Mouse (Mus musculus) intestine, postnatal 0 days (tissue): Measurements from ENCODE around the gene Sema6d. TPM values are rescaled to one million over a fixed set of nuclear protein-coding genes. Genes with fewer than 3 reads are reported as not detected.

Source experiments
- ATAC-seq: fragments of 200-750 bp; cut with Nextera tagmentation; 2 replicates; pipeline ENCODE4 v1.8.0; 2017; ENCODE audit warnings: mild to moderate bottlenecking, moderate TSS enrichment, moderate library complexity
- H3K27ac ChIP-seq: fragments of 300-500 bp; sonication (generic); 2 replicates; pipeline ENCODE4 v1.5.1; 2014; ENCODE audit warnings: mild to moderate bottlenecking, low read depth, low read length, moderate library complexity
- H3K27me3 ChIP-seq: fragments of 300-500 bp; sonication (generic); replicated peaks from 2 replicates; pipeline ENCODE4 v1.6.1; 2014; ENCODE audit warnings: low read length, mixed read lengths; ENCODE audit not compliant: control insufficient read depth, insufficient read depth
- H3K36me3 ChIP-seq: fragments of 300-500 bp; sonication (generic); 2 replicates; pipeline ENCODE4 v1.6.1; 2014; ENCODE audit warnings: mild to moderate bottlenecking, moderate library complexity; ENCODE audit not compliant: control insufficient read depth, insufficient read depth
- H3K4me1 ChIP-seq: fragments of 300-500 bp; sonication (generic); replicated peaks from 2 replicates; pipeline ENCODE4 v1.6.1; 2014; ENCODE audit warnings: antibody characterized with exemption, low read length, mixed read lengths; ENCODE audit not compliant: control insufficient read depth, insufficient read depth
- H3K4me2 ChIP-seq: fragments of 300-500 bp; sonication (generic); replicated peaks from 2 replicates; pipeline ENCODE4 v1.6.1; 2014; ENCODE audit warnings: low read depth, mild to moderate bottlenecking, moderate library complexity
- H3K4me3 ChIP-seq: fragments of 300-500 bp; sonication (generic); 2 replicates; pipeline ENCODE4 v1.5.1; 2014; ENCODE audit warnings: low read depth, low read length
- H3K9ac ChIP-seq: fragments of 300-500 bp; sonication (generic); 2 replicates; pipeline ENCODE4 v1.6.1; 2014; ENCODE audit warnings: mild to moderate bottlenecking, low read depth, low read length
- H3K9me3 ChIP-seq: fragments of 300-500 bp; sonication (generic); 2 replicates; pipeline ENCODE4 v1.6.1; 2016; ENCODE audit warnings: mixed run types; ENCODE audit not compliant: control insufficient read depth
- CTCF ChIP-seq: sonication (generic); IDR thresholded peaks from 2 replicates; pipeline ENCODE4 v1.5.1; 2016; ENCODE audit warnings: low read depth, mild to moderate bottlenecking, control low read depth, antibody characterized with exemption, moderate library complexity
- WGBS: fragments of 180-500 bp; shearing (Covaris S2); extraction: QIAGEN DNeasy Blood & Tissue Kit; methylation state at CpG from one replicate; pipeline ENCODE4 v1.1.7; 2014; 5-methylcytosine and 5-hydroxymethylcytosine counted together
- polyA plus RNA-seq: library from polyadenylated mRNA; unstranded; fragments of >200 nt; fragmentation: Nextera tagmentation; extraction: Ambion mirVana; gene quantifications from 2 replicates; pipeline ENCODE4 v1.2.1, GENCODE M21; 2015

Sema6d gene
- polyA plus RNA-seq, 1 experiment from 2014 or later, result 10.4 TPM

DNA sequence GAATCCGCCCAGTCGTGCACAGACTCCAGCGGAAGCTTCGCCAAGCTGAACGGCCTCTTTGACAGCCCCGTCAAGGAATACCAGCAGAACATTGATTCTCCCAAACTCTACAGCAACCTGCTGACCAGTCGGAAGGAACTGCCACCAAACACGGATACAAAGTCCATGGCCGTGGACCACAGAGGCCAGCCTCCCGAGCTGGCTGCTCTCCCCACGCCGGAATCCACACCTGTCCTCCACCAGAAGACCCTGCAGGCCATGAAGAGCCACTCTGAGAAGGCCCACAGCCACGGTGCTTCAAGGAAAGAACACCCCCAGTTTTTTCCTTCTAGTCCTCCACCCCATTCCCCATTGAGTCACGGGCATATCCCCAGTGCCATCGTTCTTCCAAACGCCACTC, 574.4 kb downstream of the Sema6d start:
- H3K9ac ChIP-seq, result no peak overlapping the region
- WGBS, result 95% methylated on average over 16 of the region's 16 CpGs
- no peak for ATAC-seq
- no peak overlapping the region for H3K4me2 ChIP-seq
- H3K4me3 ChIP-seq, result no peak overlapping the region
- H3K4me1 ChIP-seq, result no peaks in the 10 kb centered on the region
- H3K27ac ChIP-seq, result no peak overlapping the region
- peaks cover 71% of the 10 kb centered on the region for H3K36me3 ChIP-seq
- TF ChIP-seq CTCF, result no peak
- H3K27me3 ChIP-seq, result no peaks in the 10 kb centered on the region
- no peaks in the 10 kb centered on the region for H3K9me3 ChIP-seq

DNA sequence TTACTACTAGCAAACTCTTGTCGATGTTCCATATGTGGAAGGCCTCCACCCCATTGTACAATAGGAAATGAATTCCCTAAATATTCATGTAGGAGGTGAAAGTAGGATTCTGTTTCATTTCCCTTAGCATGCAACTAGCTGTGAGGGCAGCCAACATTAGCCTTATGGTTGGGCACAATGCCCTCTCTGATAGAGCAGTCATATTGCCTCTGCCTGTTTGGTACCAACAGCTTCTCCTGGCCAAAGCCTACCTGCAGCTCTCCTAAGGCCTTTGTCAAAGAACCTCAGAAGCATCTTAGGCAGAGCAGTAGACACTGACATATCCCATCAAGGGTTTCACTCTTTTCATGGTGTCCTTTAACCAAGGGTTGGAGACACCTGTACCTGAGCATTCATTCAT, 578.7 kb downstream of the Sema6d start:
- no peaks in the 10 kb centered on the region for H3K4me1 ChIP-seq
- no peak overlapping the region for H3K4me2 ChIP-seq
- no peak overlapping the region for H3K27ac ChIP-seq
- H3K9me3 ChIP-seq, result no peaks in the 10 kb centered on the region
- H3K4me3 ChIP-seq, result no peak overlapping the region
- no peak for TF ChIP-seq CTCF
- no peaks in the 10 kb centered on the region for H3K27me3 ChIP-seq
- H3K9ac ChIP-seq, result no peak overlapping the region
- peaks cover 29% of the 10 kb centered on the region for H3K36me3 ChIP-seq
- ATAC-seq, result no peak
- 98% methylated on average over 1 of the region's 1 CpGs for WGBS

DNA sequence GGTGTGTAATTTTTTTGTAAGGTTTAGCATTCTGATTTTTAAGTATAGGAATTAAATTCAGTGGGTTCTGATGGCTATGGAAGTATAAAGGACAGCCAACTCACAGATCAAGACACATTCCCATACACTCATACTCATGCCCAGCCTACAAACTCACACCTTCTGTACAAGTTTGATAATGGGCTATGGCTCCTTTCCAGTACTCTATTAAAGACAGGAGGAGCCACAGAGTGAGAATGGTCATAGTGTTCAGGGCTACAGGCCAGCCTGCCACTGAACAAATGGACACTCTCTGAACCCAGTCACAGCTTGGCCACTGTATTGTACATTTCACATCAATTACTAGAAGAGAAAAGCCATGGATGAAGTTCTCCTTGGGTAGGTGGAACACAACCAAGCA, 583.3 kb downstream of the Sema6d start:
- ATAC-seq, result no peak
- no peak overlapping the region for H3K9ac ChIP-seq
- no peak overlapping the region for H3K4me2 ChIP-seq
- TF ChIP-seq CTCF, result no peak
- H3K4me1 ChIP-seq, result no peaks in the 10 kb centered on the region
- no peaks in the 10 kb centered on the region for H3K36me3 ChIP-seq
- H3K4me3 ChIP-seq, result no peak overlapping the region
- no peaks in the 10 kb centered on the region for H3K27me3 ChIP-seq
- H3K27ac ChIP-seq, result no peak overlapping the region
- H3K9me3 ChIP-seq, result no peaks in the 10 kb centered on the region

DNA sequence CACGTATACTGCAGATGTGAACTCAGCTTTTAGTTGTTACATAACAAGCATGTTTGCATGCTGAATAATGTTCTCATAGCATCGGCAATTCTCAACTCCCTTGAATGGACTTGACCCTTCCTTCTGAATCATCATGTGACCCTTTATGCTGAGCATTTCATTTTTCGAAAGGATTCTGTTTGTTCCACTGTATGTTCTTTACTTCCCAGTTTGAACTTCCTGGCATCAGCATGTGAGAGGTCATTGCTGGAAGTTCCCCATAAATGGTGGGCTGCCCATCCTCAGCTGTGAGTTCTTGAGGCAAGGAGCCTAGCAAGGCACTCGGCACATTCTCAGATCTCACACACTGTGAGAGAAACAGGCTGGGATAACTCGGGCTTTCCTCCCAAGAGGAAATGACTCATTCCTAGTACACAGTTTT, 594.7 kb downstream of the Sema6d start:
- no peak for TF ChIP-seq CTCF
- Histone ChIP-seq H3K27ac (no peak overlapping the region; the same call in 1 of the 2 replicates), H3K4me3 (no peak overlapping the region), H3K4me2 (no peak overlapping the region), H3K9me3 (no peaks in the 10 kb centered on the region), H3K9ac (no peak overlapping the region), H3K36me3 (no peaks in the 10 kb centered on the region), H3K4me1 (no peaks in the 10 kb centered on the region), H3K27me3 (no peaks in the 10 kb centered on the region)
- 55% methylated on average over 5 of the region's 5 CpGs for WGBS
- ATAC-seq, result no peak; the same call in 1 of the 2 replicates

DNA sequence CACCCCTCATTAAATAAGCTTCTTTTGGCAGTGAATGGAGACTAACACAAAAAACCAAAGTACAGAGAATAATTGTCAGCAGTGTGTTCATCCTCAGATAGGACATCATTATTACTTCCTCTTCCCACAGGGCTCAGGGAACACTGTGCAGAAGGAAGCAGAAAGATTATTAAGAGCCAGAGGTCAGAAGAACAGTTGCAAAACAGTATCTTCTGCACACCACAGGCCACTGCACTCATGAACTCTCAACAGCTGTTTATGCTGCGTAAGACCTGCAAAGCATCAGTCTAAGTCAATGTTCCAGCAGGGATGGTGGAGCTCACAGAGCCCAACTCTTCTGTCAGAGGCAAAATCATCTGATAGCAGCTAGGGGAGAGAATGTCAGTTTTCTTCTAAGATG, 600.6 kb downstream of the Sema6d start:
- H3K9me3 ChIP-seq, result no peaks in the 10 kb centered on the region
- H3K27ac ChIP-seq, result no peak overlapping the region
- ATAC-seq, result no peak
- 71% methylated on average over 1 of the region's 1 CpGs for WGBS
- H3K4me3 ChIP-seq, result no peak overlapping the region
- H3K9ac ChIP-seq, result no peak overlapping the region
- H3K27me3 ChIP-seq, result no peaks in the 10 kb centered on the region
- H3K4me2 ChIP-seq, result no peak overlapping the region
- no peaks in the 10 kb centered on the region for H3K4me1 ChIP-seq
- no peak for TF ChIP-seq CTCF
- no peaks in the 10 kb centered on the region for H3K36me3 ChIP-seq

DNA sequence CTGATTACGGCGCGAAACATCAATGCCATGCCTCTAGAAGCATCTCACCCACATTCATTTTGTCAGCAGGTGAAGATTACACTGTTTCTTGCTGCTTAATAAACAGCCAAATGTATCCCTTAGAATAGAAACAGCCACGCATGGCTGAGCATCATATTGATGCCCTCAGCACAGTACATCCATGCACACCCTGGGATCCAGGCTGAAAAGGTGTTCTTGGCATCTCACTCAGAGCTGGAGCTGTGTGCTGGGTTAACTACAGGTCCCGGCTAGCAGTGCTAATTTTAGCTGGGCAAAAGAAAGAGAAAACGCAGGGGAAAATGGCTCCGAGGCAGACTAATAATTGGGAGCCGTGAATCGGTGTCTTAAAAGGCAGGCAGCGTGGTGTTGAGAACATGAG, 612.9 kb downstream of the Sema6d start:
- H3K4me1 ChIP-seq, result no peaks in the 10 kb centered on the region
- 94% methylated on average over 10 of the region's 10 CpGs for WGBS
- no peaks in the 10 kb centered on the region for H3K9me3 ChIP-seq

DNA sequence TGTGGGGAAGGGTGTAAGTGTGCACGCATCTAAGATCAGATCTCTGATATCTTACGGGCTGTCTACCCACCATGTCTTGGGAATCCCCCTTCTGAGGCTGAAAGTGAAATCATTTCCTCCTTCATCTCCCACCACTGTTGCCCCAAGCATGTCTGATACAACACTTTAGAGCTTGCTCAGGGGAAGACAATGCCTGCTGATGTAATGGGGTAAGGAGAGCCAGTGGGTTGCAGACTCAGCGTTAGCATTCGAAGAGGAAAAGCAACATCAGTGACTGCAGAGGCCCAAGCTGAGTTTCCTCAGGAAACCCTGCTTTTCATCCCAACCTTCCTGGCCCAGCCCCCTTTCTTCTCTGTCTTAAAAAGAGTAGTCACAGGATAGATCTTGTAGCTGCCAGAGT, 615.2 kb downstream of the Sema6d start:
- WGBS, result 69% methylated on average over 4 of the region's 4 CpGs

More for the DNA sequence above, 612.9 kb downstream of the Sema6d start:
- Histone ChIP-seq H3K27me3 (no peaks in the 10 kb centered on the region), H3K27ac (no peak overlapping the region), H3K9ac (no peak overlapping the region), H3K4me2 (no peak overlapping the region), H3K4me3 (no peak overlapping the region), H3K36me3 (no peaks in the 10 kb centered on the region)
- TF ChIP-seq CTCF, result no peak
- ATAC-seq, result no peak

More for the DNA sequence above, 615.2 kb downstream of the Sema6d start:
- Histone ChIP-seq H3K27ac (no peak overlapping the region), H3K36me3 (no peaks in the 10 kb centered on the region), H3K27me3 (no peaks in the 10 kb centered on the region), H3K4me2 (no peak overlapping the region), H3K4me1 (no peaks in the 10 kb centered on the region), H3K4me3 (no peak overlapping the region), H3K9me3 (no peaks in the 10 kb centered on the region), H3K9ac (no peak overlapping the region)
- no peak for TF ChIP-seq CTCF
- ATAC-seq, result no peak
